Mouse (Mus musculus): ENCODE measurements around the gene Cdk2ap2. TPM values are rescaled to one million over a fixed set of nuclear protein-coding genes. Genes with fewer than 3 reads are reported as not detected.

Gene Cdk2ap2
- polyA plus RNA-seq, 1 experiment from 2014 or later: 83.4 TPM

GRCm38 (mm10) chr19:4139446-4139845, 42.5 kb downstream of the Cdk2ap2 start, which contains the start of gene Gpr152:
Gene Gpr152 (plus strand): TSS chr19:4139787.
- WGBS: 37% methylated on average over 2 of the region's 2 CpGs

GRCm38 (mm10) chr19:4140147-4140546, 43.2 kb downstream of the Cdk2ap2 start:
- ATAC-seq (ENCODE audit: low FRiP score, low TSS enrichment) (no peak), DNase-seq (no peak)
- WGBS: 76% methylated on average over 6 of the region's 6 CpGs
- no peaks in the 10 kb centered on the region for H3K9me3 ChIP-seq (ENCODE audit: control insufficient read depth, low read length)
- H3K4me3 ChIP-seq (replicated peaks; ENCODE audit: low read depth, low read length): no peak overlapping the region
- 0 out of 2 replicates have a peak, but pooled peaks cover 6% of the 10 kb centered on the region for H3K4me1 ChIP-seq (ENCODE audit: control insufficient read depth, insufficient read depth, low read length)
- H3K27me3 ChIP-seq (ENCODE audit: control insufficient read depth, insufficient read depth, low read length): no peaks in the 10 kb centered on the region
- H3K36me3 ChIP-seq (ENCODE audit: control insufficient read depth, insufficient read depth, low read length): no peaks in the 10 kb centered on the region
- no peak overlapping the region for H3K27ac ChIP-seq (replicated peaks; ENCODE audit: low read depth, low read length)
- H3K4me2 ChIP-seq (ENCODE audit: low read length): no peak overlapping the region
- no peak overlapping the region for H3K9ac ChIP-seq (replicated peaks; ENCODE audit: low read length)

More at GRCm38 (mm10) chr19:4139446-4139845, 42.5 kb downstream of the Cdk2ap2 start, which contains the start of gene Gpr152:
- 0 out of 2 replicates have a peak, but pooled peaks cover 6% of the 10 kb centered on the region for H3K4me1 ChIP-seq (ENCODE audit: control insufficient read depth, insufficient read depth, low read length)
- H3K9ac ChIP-seq (replicated peaks; ENCODE audit: low read length): no peak within 1 kb of the TSS
- H3K9me3 ChIP-seq (ENCODE audit: control insufficient read depth, low read length): no peaks in the 10 kb centered on the region
- no peak for ATAC-seq (ENCODE audit: low FRiP score, low TSS enrichment)
- no peak within 1 kb of the TSS for H3K4me2 ChIP-seq (ENCODE audit: low read length)
- H3K27ac ChIP-seq (replicated peaks; ENCODE audit: low read depth, low read length): no peak within 1 kb of the TSS
- no peak for DNase-seq
- no peaks in the 10 kb centered on the region for H3K27me3 ChIP-seq (ENCODE audit: control insufficient read depth, insufficient read depth, low read length)
- H3K4me3 ChIP-seq (replicated peaks; ENCODE audit: low read depth, low read length): no peak within 1 kb of the TSS
- no peaks in the 10 kb centered on the region for H3K36me3 ChIP-seq (ENCODE audit: control insufficient read depth, insufficient read depth, low read length)

GRCm38 (mm10) chr19:4142416-4143173, 45.6 kb downstream of the Cdk2ap2 start:
- H3K27ac ChIP-seq (replicated peaks; ENCODE audit: low read depth, low read length): no peak overlapping the region
- no peak overlapping the region for H3K4me3 ChIP-seq (replicated peaks; ENCODE audit: low read depth, low read length)
- H3K4me1 ChIP-seq (ENCODE audit: control insufficient read depth, insufficient read depth, low read length): 0 out of 2 replicates have a peak, but pooled peaks cover 7% of the 10 kb centered on the region
- no peaks in the 10 kb centered on the region for H3K36me3 ChIP-seq (ENCODE audit: control insufficient read depth, insufficient read depth, low read length)
- no peak for ATAC-seq (ENCODE audit: low FRiP score, low TSS enrichment)
- no peak overlapping the region for H3K4me2 ChIP-seq (ENCODE audit: low read length)
- H3K9ac ChIP-seq (replicated peaks; ENCODE audit: low read length): no peak overlapping the region
- no peak for DNase-seq
- WGBS: 91% methylated on average over 18 of the region's 18 CpGs
- H3K27me3 ChIP-seq (ENCODE audit: control insufficient read depth, insufficient read depth, low read length): no peaks in the 10 kb centered on the region
- H3K9me3 ChIP-seq (ENCODE audit: control insufficient read depth, low read length): 0 out of 2 replicates have a peak, but pooled peaks cover 4% of the 10 kb centered on the region

GRCm38 (mm10) chr19:4143759-4144268, 46.8 kb downstream of the Cdk2ap2 start, which contains the start of gene Cabp4:
Gene Cabp4 (minus strand): TSS chr19:4144033.
- no peaks in the 10 kb centered on the region for H3K36me3 ChIP-seq (ENCODE audit: control insufficient read depth, insufficient read depth, low read length)
- ATAC-seq (ENCODE audit: low FRiP score, low TSS enrichment) (no peak), DNase-seq (no peak)
- H3K27me3 ChIP-seq (ENCODE audit: control insufficient read depth, insufficient read depth, low read length): no peaks in the 10 kb centered on the region
- no peak within 1 kb of the TSS for H3K4me3 ChIP-seq (replicated peaks; ENCODE audit: low read depth, low read length)
- H3K9ac ChIP-seq (replicated peaks; ENCODE audit: low read length): no peak within 1 kb of the TSS
- H3K4me1 ChIP-seq (ENCODE audit: control insufficient read depth, insufficient read depth, low read length): peaks cover 12% of the 10 kb centered on the region; the same call in 1 of the 2 replicates
- H3K27ac ChIP-seq (replicated peaks; ENCODE audit: low read depth, low read length): no peak within 1 kb of the TSS
- WGBS: 88% methylated on average over 7 of the region's 7 CpGs
- H3K9me3 ChIP-seq (ENCODE audit: control insufficient read depth, low read length): 0 out of 2 replicates have a peak, but pooled peaks cover 4% of the 10 kb centered on the region
- H3K4me2 ChIP-seq (ENCODE audit: low read length): no peak within 1 kb of the TSS

- no peaks in the 10 kb centered on the region for H3K27me3 ChIP-seq (ENCODE audit: control insufficient read depth, insufficient read depth, low read length)
- WGBS: 86% methylated on average over 16 of the region's 16 CpGs
- peaks cover 15% of the 10 kb centered on the region; the same call in 1 of the 2 replicates for H3K4me1 ChIP-seq (ENCODE audit: control insufficient read depth, insufficient read depth, low read length)
- no peak overlapping the region for H3K27ac ChIP-seq (replicated peaks; ENCODE audit: low read depth, low read length)
- H3K9ac ChIP-seq (replicated peaks; ENCODE audit: low read length): no peak overlapping the region
- ATAC-seq (ENCODE audit: low FRiP score, low TSS enrichment): no peak
- H3K4me2 ChIP-seq (ENCODE audit: low read length): no peak overlapping the region
- no peaks in the 10 kb centered on the region; the same call in 1 of the 2 replicates for H3K36me3 ChIP-seq (ENCODE audit: control insufficient read depth, insufficient read depth, low read length)
- DNase-seq: no peak
- no peak overlapping the region for H3K4me3 ChIP-seq (replicated peaks; ENCODE audit: low read depth, low read length)
- 0 out of 2 replicates have a peak, but pooled peaks cover 4% of the 10 kb centered on the region for H3K9me3 ChIP-seq (ENCODE audit: control insufficient read depth, low read length)
These were observed 47.8 kb downstream of the Cdk2ap2 start for GRCm38 (mm10) chr19:4144550-4145498.

- Histone ChIP-seq H3K4me1 (ENCODE audit: control insufficient read depth, insufficient read depth, low read length) (peaks cover 15% of the 10 kb centered on the region; the same call in 1 of the 2 replicates), H3K9me3 (ENCODE audit: control insufficient read depth, low read length) (0 out of 2 replicates have a peak, but pooled peaks cover 4% of the 10 kb centered on the region), H3K4me2 (ENCODE audit: low read length) (no peak overlapping the region), H3K9ac (replicated peaks; ENCODE audit: low read length) (no peak overlapping the region), H3K36me3 (ENCODE audit: control insufficient read depth, insufficient read depth, low read length) (peaks cover 11% of the 10 kb centered on the region), H3K4me3 (replicated peaks; ENCODE audit: low read depth, low read length) (no peak overlapping the region), H3K27me3 (ENCODE audit: control insufficient read depth, insufficient read depth, low read length) (no peaks in the 10 kb centered on the region), H3K27ac (replicated peaks; ENCODE audit: low read depth, low read length) (no peak overlapping the region)
- ATAC-seq (ENCODE audit: low FRiP score, low TSS enrichment): no peak
- DNase-seq: no peak
- WGBS: 75% methylated on average over 5 of the region's 5 CpGs
These were observed 49.0 kb downstream of the Cdk2ap2 start for GRCm38 (mm10) chr19:4145936-4146335.

GRCm38 (mm10) chr19:4146366-4147021, 49.5 kb downstream of the Cdk2ap2 start:
- Histone ChIP-seq H3K9ac (replicated peaks; ENCODE audit: low read length) (no peak overlapping the region), H3K9me3 (ENCODE audit: control insufficient read depth, low read length) (0 out of 2 replicates have a peak, but pooled peaks cover 4% of the 10 kb centered on the region), H3K4me2 (ENCODE audit: low read length) (no peak overlapping the region), H3K27me3 (ENCODE audit: control insufficient read depth, insufficient read depth, low read length) (no peaks in the 10 kb centered on the region), H3K27ac (replicated peaks; ENCODE audit: low read depth, low read length) (no peak overlapping the region), H3K4me1 (ENCODE audit: control insufficient read depth, insufficient read depth, low read length) (peaks cover 15% of the 10 kb centered on the region; the same call in 1 of the 2 replicates), H3K4me3 (replicated peaks; ENCODE audit: low read depth, low read length) (no peak overlapping the region), H3K36me3 (ENCODE audit: control insufficient read depth, insufficient read depth, low read length) (peaks cover 15% of the 10 kb centered on the region)
- no peak for DNase-seq
- ATAC-seq (ENCODE audit: low FRiP score, low TSS enrichment): no peak
- 61% methylated on average over 12 of the region's 12 CpGs for WGBS

GRCm38 (mm10) chr19:4147022-4147405, 50.0 kb downstream of the Cdk2ap2 start:
- Histone ChIP-seq H3K4me2 (ENCODE audit: low read length) (no peak overlapping the region), H3K36me3 (ENCODE audit: control insufficient read depth, insufficient read depth, low read length) (peaks cover 19% of the 10 kb centered on the region), H3K9me3 (ENCODE audit: control insufficient read depth, low read length) (0 out of 2 replicates have a peak, but pooled peaks cover 4% of the 10 kb centered on the region), H3K27ac (replicated peaks; ENCODE audit: low read depth, low read length) (no peak overlapping the region), H3K4me1 (ENCODE audit: control insufficient read depth, insufficient read depth, low read length) (peaks cover 15% of the 10 kb centered on the region; the same call in 1 of the 2 replicates), H3K9ac (replicated peaks; ENCODE audit: low read length) (no peak overlapping the region), H3K4me3 (replicated peaks; ENCODE audit: low read depth, low read length) (no peak overlapping the region), H3K27me3 (ENCODE audit: control insufficient read depth, insufficient read depth, low read length) (no peaks in the 10 kb centered on the region)
- 43% methylated on average over 3 of the region's 3 CpGs for WGBS
- DNase-seq: no peak
- ATAC-seq (ENCODE audit: low FRiP score, low TSS enrichment): no peak
